Mouse (Mus musculus) left cerebral cortex, adult 11 months (tissue): ENCODE measurements around the gene Acbd5.

Experiments
- DNase-seq: peaks from one replicate; pipeline ENCODE4 v3.0.0; 2022; ENCODE audit warnings: low spot score

Gene Acbd5

GRCm38 (mm10) chr2:23068894-23069744 is 1.2 kb downstream of the Acbd5 start:
- peak; percentile 89 for DNase-seq

GRCm38 (mm10) chr2:23070491-23070890 is 2.5 kb downstream of the Acbd5 start:
- no peak for DNase-seq

DNA sequence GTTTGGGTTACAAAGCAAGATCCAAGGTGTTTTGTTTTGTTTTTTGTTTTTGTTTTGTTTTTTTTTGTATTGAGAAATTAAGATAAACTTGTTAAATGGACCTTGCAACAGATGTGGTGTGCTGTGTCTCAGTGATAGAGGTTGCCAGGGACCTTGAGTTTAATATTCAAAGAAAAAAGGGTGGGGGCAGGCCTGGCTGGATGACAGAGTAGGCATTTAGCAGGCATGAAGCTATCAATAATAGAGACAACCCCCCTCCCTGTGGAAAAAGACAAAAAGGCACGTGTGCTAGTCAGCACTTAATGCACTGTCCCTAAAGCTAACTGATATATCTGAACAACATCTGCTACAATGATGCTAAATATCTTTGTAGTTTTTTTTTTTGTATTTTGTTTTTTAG is 3.4 kb downstream of the Acbd5 start:
- no peak for DNase-seq

DNA sequence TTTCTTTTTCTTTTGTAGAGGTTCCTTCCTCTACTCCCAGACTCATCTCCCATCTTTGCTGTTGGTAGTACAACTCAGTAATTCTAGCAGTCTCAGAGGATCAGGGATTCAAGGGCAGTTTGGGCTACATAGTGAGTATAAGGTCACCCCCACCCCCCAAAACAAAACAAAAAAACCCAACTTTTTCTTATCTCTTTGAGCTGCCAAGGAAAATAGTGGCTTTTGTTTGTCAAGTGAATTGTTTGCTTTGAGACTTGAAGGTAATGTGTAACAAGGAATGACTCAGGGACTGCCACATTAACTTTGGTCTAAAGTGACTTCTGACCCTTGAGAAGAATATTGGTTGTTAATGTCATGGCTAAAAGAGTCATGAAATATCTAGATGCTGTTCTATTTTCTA is 7.9 kb downstream of the Acbd5 start:
- DNase-seq: no peak

- DNase-seq: no peak
Measured at GRCm38 (mm10) chr2:23076783-23077182, 8.8 kb downstream of the Acbd5 start.

GRCm38 (mm10) chr2:23077693-23078092 is 9.7 kb downstream of the Acbd5 start:
- DNase-seq: no peak

DNA sequence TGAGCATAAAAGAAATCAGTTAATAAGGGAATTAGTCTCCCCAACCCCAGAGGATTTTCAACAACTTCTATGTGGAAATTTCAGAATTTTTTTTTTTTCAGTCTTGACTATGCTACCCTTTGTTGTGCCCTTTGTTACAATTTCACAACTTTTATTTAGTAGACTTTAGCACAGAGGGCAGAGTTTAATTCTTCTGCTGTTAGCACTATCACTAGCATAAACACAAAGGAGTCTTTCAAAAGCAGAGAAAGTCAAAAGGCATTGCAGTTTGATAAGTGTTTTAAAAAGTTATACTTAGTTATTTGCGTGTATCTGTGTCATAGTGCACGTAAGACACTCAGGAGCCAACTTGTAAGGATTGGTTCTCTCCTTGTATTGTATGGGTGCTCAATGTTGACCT is 10.6 kb downstream of the Acbd5 start:
- no peak for DNase-seq

GRCm38 (mm10) chr2:23084540-23084939 is 16.6 kb downstream of the Acbd5 start:
- no peak for DNase-seq

- DNase-seq: no peak
Measured at GRCm38 (mm10) chr2:23092216-23092615, 24.2 kb downstream of the Acbd5 start.

- DNase-seq: no peak
Measured at GRCm38 (mm10) chr2:23097028-23097427, 29.1 kb downstream of the Acbd5 start.

GRCm38 (mm10) chr2:23102266-23102665 is 34.3 kb downstream of the Acbd5 start:
- DNase-seq: no peak

GRCm38 (mm10) chr2:23119573-23119972 is 51.6 kb downstream of the Acbd5 start:
- no peak for DNase-seq

DNA sequence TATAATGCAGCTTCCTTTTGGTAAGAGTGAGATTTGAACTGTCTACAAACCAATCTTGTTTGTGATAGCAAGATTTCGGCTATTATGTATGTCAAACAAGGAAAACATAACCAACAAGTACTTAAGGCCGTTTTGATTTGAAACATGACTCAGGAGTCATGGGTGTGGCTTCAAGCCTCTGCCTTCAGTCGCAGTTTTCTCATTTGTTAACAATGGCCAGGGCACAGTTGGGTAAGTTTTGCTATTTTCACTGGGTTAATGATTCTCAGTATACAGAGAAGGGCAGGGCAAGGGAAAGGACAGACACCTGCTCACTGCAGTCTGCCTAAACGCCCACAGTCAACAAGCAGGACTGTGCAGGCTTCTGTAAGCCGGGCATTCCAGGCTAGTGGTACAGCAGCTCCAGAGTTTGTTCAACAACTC is 87.2 kb downstream of the Acbd5 start:
- DNase-seq: no peak

DNA sequence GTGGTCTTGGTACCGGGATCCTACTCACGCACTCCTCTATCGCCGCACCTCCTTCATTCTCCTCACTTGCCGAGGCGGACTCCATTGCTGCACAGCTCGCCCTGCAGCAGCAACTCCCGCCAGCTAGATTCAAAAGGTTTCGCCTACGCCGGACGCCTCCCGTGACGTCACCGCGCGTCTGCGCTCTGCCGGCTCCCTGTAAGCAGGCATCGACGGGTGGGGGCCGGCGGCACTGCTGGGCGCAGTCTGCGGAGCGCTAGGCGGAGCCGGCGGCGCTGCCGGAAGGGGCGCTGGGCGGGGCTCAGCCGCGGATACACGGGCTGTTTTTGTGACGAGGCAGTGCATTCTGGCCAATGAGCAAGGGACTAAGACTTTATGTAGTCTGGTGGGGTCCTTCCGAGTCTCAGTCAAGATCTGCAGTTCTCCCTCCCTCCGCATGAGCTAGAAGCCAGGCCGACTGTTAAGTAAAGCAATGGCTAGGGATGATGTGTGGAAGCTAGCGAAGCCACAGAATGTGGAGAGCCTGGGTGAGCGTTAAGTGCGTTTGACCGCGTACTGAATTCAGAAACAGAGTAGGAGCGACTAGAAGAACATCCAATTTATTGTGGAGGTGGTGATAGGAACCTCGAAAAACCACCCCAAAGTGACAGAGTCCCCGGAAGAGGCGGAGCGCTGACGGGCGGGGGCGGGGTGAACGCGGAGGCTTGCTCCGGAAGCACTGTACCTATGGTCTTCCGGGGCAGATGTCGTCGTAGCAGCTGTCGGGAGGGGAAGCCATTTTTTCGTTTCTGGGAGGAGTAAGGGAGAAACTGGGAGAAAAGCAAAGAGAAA is 88.0 kb downstream of the Acbd5 start, which contains the start of the genes Mastl and Yme1l1:
Mastl (minus strand) TSS at position 248 of the 831 bp plus-strand sequence.
Yme1l1 (plus strand) TSS at position 593 of the 831 bp plus-strand sequence.
- peak; percentile 98 for DNase-seq

DNA sequence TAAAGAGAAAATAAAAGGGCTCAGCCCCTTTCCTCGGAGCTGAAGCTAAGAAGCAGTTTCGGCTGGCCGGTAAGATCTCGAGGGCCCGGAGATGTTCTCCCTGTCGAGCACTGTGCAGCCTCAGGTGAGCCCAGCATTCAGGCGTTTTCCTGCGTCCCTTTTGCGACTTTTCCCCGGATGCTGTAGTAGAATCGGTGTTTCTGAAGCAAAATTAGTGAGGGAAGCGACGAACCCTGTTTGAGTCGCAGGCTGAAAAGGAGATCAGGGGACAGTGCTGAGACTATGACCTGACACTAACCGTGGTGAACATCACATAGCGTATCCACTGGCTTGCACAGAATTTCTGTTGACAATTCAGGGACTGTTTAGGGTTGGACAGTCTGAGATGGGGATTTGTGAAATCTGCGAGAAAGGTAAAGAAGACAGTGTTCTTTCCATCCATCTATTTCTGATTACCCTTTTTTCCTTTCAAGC is 88.7 kb downstream of the Acbd5 start:
- DNase-seq: no peak
